Mouse (Mus musculus): ENCODE data around the gene Vps26a.

GRCm38 (mm10) chr10:62412906-62413605 is 73.5 kb downstream of the Vps26a start:
- TF ChIP-seq POLR2AphosphoS2 (IDR thresholded peaks at IDR 0.05; ENCODE audit: insufficient read length, low read depth): no peak
- no peak for TF ChIP-seq POLR2A (IDR thresholded peaks at IDR 0.05; ENCODE audit: insufficient read length, low read depth)
- TF ChIP-seq CEBPB (IDR thresholded peaks at IDR 0.05; ENCODE audit: insufficient read depth, poor library complexity, severe bottlenecking): no peak
- no peak for TF ChIP-seq TCF12 (IDR thresholded peaks at IDR 0.05; ENCODE audit: insufficient read depth, poor library complexity, severe bottlenecking)
- no peak for TF ChIP-seq MAX (IDR thresholded peaks at IDR 0.05; ENCODE audit: low read depth)
- TF ChIP-seq SRF (IDR thresholded peaks at IDR 0.05; ENCODE audit: control insufficient read depth, insufficient read length, low read depth): no peak
- no peak for TF ChIP-seq TCF3 (IDR thresholded peaks at IDR 0.05; ENCODE audit: insufficient read length, low read depth)
